Mouse (Mus musculus): ENCODE data around the gene Baiap2l1.

- no peak for TF ChIP-seq CTCF (IDR thresholded peaks at IDR 0.05; ENCODE audit: low read depth)
- TF ChIP-seq EP300 (IDR thresholded peaks at IDR 0.05; ENCODE audit: low read depth) = no peak
Observed at GRCm38 (mm10) chr5:144368661-144369205, 10.8 kb upstream of the Baiap2l1 start.

Data from liver, postnatal 0 days (tissue).